Mouse (Mus musculus): ENCODE measurements around the gene Cldn16. TPM values are rescaled to one million over a fixed set of nuclear protein-coding genes. Genes with fewer than 3 reads are reported as not detected.
"Not testable (repeated sequence)": the region's sequence is repeated elsewhere in the genome, so short reads cannot be mapped to it uniquely, and the experiment has no call there.

The Cldn16 gene
- polyA plus RNA-seq, 1 experiment from 2014 or later: not detected

DNA sequence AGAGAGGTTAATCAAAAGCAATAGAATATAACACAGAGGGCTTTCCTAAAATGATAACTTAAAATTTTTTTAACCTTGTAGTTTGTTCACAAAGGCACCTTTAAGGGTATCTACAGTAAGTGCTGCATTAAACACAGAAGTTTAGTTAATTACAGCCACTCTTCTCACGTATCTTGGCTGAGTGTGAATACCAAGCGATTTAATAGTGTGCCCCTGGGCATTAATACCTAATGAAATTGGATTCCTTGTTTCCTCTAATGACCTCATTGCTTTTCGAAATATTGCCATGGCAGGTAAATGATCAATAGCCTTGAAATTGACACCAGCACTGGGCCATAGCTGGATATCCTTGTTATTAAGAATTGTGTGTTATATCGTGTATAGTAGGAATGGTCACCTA lies 8.3 kb downstream of the Cldn16 start:
- ChIA-PET CTCF (interaction anchor here (1.0 kb wide), 1 partner anchor 48 kb away, joined by 3 read pairs; no protein-coding TSS in a partner anchor), POLR2A (no interaction called here)
- DNase-seq (ENCODE audit: low read depth, low spot score) (no peak), ATAC-seq (no peak)
- no peaks in the 10 kb centered on the region for H3K27me3 ChIP-seq
- in situ Hi-C loops (cut with MboI; ENCODE audit: low pct_unique_long_range_greater_than_20kb): no loop called here
- TF ChIP-seq CTCF (IDR thresholded peaks at IDR 0.05): no peak

DNA sequence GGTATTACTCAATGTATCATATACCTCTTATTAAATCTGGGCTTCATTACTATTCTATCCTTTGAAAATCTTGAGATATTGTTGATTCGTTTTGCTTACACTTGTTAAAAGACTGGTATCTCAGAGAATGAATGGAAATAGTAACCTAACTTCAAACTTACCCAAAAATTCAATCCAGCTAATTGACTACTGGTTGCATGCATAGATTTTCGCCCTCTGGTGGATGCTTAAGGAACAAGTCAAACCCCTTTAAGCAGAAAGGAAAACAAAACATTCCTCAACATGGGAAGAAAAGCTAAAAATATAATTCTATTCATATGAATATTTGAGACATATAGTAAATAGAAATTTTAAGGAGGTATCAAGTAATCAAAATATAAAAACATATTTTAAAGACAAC lies 32.8 kb downstream of the Cldn16 start:
- ATAC-seq (no peak), DNase-seq (ENCODE audit: low read depth, low spot score) (no peak)
- ChIA-PET POLR2A (no interaction called here), CTCF (interaction anchor here (0.6 to 1.1 kb wide), 4 partner anchors 9 to 244 kb away, joined by 3 to 4 read pairs (median 3); no protein-coding TSS in a partner anchor)
- peak; percentile 50 for TF ChIP-seq CTCF (IDR thresholded peaks at IDR 0.05)
- H3K27me3 ChIP-seq: peaks cover 5% of the 10 kb centered on the region
- in situ Hi-C loops (cut with MboI; ENCODE audit: low pct_unique_long_range_greater_than_20kb): no loop called here

DNA sequence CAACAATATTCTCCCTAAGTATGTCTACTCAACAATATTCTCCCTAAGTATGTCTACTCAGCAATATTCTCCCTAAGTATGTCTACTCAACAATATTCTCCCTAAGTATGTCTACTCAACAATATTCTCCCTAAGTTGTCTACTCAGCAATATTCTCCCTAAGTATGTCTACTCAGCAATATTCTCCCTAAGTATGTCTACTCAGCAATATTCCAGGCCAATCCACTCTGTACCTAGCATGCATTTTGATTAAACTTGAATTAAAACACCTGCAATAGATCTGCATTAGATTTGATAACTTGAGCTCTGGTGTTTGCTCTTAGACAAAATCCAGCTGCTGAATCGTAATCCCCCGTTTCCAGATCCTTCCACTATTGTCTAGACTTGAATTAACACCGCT lies 36.8 kb downstream of the Cldn16 start:
- DNase-seq (ENCODE audit: low read depth, low spot score); ATAC-seq; POLR2A ChIA-PET; CTCF ChIA-PET; H3K27me3 ChIP-seq: not testable (repeated sequence)
- in situ Hi-C loops (cut with MboI; ENCODE audit: low pct_unique_long_range_greater_than_20kb): loop anchor here (5.0 to 25.0 kb wide), 2 partner anchors 262 to 638 kb away; no protein-coding TSS in a partner anchor

DNA sequence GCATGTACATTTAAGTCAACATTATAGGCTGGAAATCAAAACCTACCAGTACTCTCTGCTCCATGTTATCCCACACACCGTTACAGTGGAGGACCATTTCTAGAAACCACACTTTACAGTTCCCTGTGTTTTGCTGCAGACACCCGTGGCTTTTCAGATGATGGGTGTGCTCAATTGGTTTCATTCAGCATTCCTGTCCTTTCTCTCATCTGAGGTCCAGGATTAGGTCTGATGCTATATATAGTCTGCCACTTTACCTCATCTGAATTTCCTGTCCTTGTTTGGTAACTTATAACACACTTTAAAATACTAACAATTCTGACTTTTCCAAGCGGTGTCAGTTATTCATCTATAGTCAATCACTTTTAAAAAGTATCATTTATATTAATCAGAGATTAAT lies 37.8 kb downstream of the Cldn16 start:
- DNase-seq (ENCODE audit: low read depth, low spot score) (no peak), ATAC-seq (no peak)
- no peak for TF ChIP-seq CTCF (IDR thresholded peaks at IDR 0.05)
- in situ Hi-C loops (cut with MboI; ENCODE audit: low pct_unique_long_range_greater_than_20kb): loop anchor here (5.0 to 25.0 kb wide), 2 partner anchors 263 to 637 kb away; no protein-coding TSS in a partner anchor
- CTCF ChIA-PET: no interaction called here
- no peaks in the 10 kb centered on the region for H3K27me3 ChIP-seq
- POLR2A ChIA-PET: no interaction called here

DNA sequence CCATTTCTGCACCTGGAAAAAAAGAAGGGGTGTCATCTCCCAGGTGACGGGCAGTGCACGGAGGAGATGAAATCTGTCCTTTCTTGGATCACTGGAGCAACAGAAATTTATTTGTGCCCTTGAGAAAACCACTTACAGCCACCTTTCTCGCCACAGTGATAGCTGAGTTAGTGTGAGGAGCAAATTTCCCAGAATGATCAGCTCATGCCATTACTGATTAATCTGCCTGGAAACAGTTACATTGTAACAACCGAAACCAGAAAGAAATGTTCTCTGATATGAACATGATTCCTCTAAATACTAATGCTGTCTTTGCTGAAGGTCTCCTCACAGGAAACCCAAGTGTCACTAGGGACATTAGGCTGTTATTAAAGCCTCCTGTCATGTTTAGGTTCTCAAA lies 42.0 kb downstream of the Cldn16 start:
- no peak for ATAC-seq
- POLR2A ChIA-PET: no interaction called here
- TF ChIP-seq CTCF (IDR thresholded peaks at IDR 0.05): no peak
- in situ Hi-C loops (cut with MboI; ENCODE audit: low pct_unique_long_range_greater_than_20kb): loop anchor here (5.0 to 25.0 kb wide), 2 partner anchors 268 to 632 kb away; no protein-coding TSS in a partner anchor
- no peak for DNase-seq (ENCODE audit: low read depth, low spot score)
- H3K27me3 ChIP-seq: no peaks in the 10 kb centered on the region
- CTCF ChIA-PET: interaction anchor here (0.7 kb wide), 1 partner anchor 9 kb away, joined by 3 read pairs; no protein-coding TSS in a partner anchor

DNA sequence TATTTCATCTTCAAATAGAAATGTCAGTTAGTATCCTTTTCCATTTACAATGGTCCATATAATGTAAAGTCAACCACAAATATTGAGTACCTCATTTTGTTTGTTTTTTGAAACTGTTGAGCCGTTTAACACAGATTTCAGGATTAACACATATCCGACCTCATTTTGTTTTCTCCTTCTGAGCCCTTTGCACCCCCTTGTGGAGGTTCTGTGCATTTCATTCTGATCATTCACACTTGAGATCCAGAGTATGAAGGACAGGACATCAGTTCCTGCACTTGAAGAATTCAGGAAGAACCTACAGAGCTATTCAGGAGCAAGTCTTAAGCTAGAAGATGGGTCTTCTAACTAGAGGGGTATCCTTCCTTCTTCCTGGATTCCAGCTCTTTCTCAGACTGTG lies 56.7 kb downstream of the Cldn16 start:
- ChIA-PET CTCF (interaction anchor here (0.6 to 2.4 kb wide), 17 partner anchors 8 to 288 kb away, joined by 3 to 13 read pairs (median 3); no protein-coding TSS in a partner anchor), POLR2A (interaction anchor here (0.5 to 0.6 kb wide), 2 partner anchors 27 to 592 kb away, joined by 3 to 4 read pairs; no protein-coding TSS in a partner anchor)
- H3K27me3 ChIP-seq: peaks cover 11% of the 10 kb centered on the region
- DNase-seq (ENCODE audit: low read depth, low spot score): no peak
- TF ChIP-seq CTCF (IDR thresholded peaks at IDR 0.05): peak; percentile 75
- no peak for ATAC-seq
- in situ Hi-C loops (cut with MboI; ENCODE audit: low pct_unique_long_range_greater_than_20kb): loop anchor here (25.0 kb wide), 1 partner anchor 618 kb away; no protein-coding TSS in a partner anchor

DNA sequence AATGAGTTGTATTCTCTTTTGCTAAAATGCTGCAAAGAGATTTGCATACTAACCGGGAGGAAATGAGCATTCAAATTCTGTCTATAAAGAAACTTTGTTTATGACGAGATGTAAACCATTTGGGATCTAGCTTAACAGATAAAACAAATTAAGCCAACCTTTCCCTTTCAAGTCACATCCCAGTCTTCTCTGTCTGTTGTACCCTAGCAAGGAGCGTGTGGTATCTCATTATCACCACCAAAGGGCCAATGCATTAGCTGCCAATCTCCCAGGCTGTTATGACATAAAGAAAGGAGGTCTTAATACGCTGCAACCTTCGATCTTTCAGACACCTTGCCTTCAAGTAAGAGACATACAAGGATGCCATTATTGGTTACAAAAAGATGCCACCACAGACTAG lies 62.9 kb downstream of the Cldn16 start:
- no peak for TF ChIP-seq CTCF (IDR thresholded peaks at IDR 0.05)
- CTCF ChIA-PET: no interaction called here
- POLR2A ChIA-PET: no interaction called here
- H3K27me3 ChIP-seq: peaks cover 11% of the 10 kb centered on the region
- DNase-seq (ENCODE audit: low read depth, low spot score) (no peak), ATAC-seq (no peak)
- in situ Hi-C loops (cut with MboI; ENCODE audit: low pct_unique_long_range_greater_than_20kb): loop anchor here (10.0 kb wide), 2 partner anchors 249 to 561 kb away; no protein-coding TSS in a partner anchor

DNA sequence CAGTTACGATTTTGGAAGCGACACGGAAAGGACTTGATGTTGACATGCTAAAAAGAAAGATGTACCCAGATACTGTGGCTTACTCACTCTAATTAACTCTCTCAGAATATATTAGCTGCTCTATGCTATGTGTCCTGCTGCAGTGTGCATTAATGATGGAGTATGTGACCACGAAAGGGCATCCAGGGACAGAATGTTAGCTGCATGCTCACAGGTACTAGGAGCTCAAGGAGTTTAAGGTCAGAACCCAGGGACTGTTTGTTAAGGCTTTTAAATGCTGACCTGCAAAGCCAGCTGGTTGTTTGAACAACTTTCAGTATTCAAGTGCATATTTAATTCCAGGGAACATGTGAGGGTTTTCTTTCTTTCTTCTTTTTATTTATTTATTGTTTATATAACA lies 63.7 kb downstream of the Cldn16 start, which contains the start of gene Tmem207:
Gene Tmem207, minus strand, starts transcription at position 101 of the 400 bp plus-strand sequence.
- CTCF ChIA-PET: no interaction called here

DNA sequence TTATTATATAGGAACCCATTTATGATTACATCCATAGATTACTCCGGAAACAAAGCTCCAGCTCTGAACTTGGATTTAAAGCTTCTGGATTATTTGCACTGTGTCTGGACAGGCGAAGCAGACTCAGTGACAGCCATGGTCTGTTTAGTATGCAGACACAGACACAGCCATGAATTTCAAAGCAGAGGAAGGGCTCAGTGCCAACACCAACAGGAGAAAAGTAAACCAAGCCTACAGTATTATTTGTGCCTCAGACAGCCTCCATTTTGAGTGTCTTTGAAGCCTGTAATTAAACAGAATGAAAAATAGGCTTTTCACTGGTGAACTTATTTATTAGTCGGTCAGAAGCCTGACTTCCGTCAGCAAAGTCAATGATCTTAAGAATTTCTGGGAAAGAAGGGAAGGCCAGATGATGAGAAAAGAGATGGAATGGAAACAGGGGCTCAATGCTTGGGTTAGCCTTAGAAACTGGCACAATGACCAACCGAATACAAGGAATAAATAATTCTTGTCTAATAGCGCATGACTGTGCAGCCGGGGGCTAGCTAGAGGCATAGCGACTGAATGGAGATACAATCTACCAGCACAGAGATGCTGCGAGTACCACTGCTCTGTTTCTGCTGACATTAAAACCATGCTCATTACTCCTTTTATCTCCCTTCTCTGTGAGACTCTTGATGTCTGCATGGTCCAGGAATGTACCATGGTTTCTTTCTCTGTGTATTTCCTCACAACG lies 65.2 kb downstream of the Cldn16 start:
- no peak for TF ChIP-seq CTCF (IDR thresholded peaks at IDR 0.05)
- peaks cover 5% of the 10 kb centered on the region for H3K27me3 ChIP-seq
- POLR2A ChIA-PET: interaction anchor here (0.7 kb wide), 1 partner anchor 561 kb away, joined by 3 read pairs; no protein-coding TSS in a partner anchor
- CTCF ChIA-PET: interaction anchor here (0.9 to 2.2 kb wide), 3 partner anchors 8 to 249 kb away, joined by 3 to 13 read pairs (median 3); no protein-coding TSS in a partner anchor
- DNase-seq (ENCODE audit: low read depth, low spot score) (no peak), ATAC-seq (no peak)
- in situ Hi-C loops (cut with MboI; ENCODE audit: low pct_unique_long_range_greater_than_20kb): loop anchor here (10.0 kb wide), 2 partner anchors 247 to 563 kb away; no protein-coding TSS in a partner anchor

More for the DNA sequence above, 63.7 kb downstream of the Cldn16 start, which contains the start of gene Tmem207:
- peaks cover 11% of the 10 kb centered on the region for H3K27me3 ChIP-seq
- TF ChIP-seq CTCF (IDR thresholded peaks at IDR 0.05): no peak
- DNase-seq (ENCODE audit: low read depth, low spot score) (no peak), ATAC-seq (no peak)
- POLR2A ChIA-PET: interaction anchor here (0.8 kb wide), 1 partner anchor 12 kb away, joined by 3 read pairs; no protein-coding TSS in a partner anchor
- in situ Hi-C loops (cut with MboI; ENCODE audit: low pct_unique_long_range_greater_than_20kb): loop anchor here (10.0 kb wide), 2 partner anchors 248 to 562 kb away; no protein-coding TSS in a partner anchor

DNA sequence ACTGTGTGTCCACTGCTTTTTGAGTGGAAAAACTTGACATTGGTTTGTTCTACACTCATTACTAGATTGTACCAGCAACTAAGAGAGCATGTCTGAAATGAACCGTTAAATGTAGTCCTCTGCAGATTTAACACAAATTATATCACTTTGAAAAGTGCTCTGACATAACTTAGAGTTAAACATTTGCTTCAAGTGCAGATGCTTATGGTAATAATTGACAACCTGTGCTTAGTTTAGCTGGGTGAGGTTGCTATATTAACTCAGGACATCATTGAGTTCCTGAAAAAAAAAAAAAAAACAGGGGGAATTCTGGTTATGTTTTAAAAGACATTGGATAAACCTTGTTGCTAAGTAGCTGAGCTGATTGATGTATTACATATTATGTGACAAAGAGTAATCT lies 67.5 kb downstream of the Cldn16 start:
- no peak for TF ChIP-seq CTCF (IDR thresholded peaks at IDR 0.05)
- DNase-seq (ENCODE audit: low read depth, low spot score): peak; percentile 15
- in situ Hi-C loops (cut with MboI; ENCODE audit: low pct_unique_long_range_greater_than_20kb): no loop called here
- ATAC-seq: no peak
- POLR2A ChIA-PET: interaction anchor here (1.2 kb wide), 1 partner anchor 291 kb away, joined by 3 read pairs; no protein-coding TSS in a partner anchor
- CTCF ChIA-PET: interaction anchor here (0.9 kb wide), 1 partner anchor 11 kb away, joined by 3 read pairs; no protein-coding TSS in a partner anchor
- no peaks in the 10 kb centered on the region for H3K27me3 ChIP-seq

DNA sequence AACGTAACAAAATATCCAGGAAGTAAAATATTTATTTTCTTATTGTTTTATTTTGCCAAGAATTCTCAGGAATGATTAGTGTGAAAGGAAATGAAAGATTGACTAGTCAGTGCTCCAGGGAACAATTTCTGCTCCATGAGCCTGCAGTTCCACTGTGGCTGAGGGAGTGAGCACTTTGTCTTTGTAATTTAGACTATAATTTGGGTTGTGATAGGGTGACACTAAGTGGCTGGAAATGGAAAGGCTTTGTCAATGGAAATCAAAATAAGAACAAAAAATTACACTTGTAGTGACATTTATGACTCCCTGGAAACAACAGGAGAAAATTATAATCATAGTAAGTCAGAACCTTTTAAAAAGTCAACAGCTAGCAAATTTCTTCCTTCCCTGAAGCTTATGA lies 69.4 kb downstream of the Cldn16 start:
- CTCF ChIA-PET: no interaction called here
- no peak for DNase-seq (ENCODE audit: low read depth, low spot score)
- no peak for TF ChIP-seq CTCF (IDR thresholded peaks at IDR 0.05)
- POLR2A ChIA-PET: no interaction called here
- in situ Hi-C loops (cut with MboI; ENCODE audit: low pct_unique_long_range_greater_than_20kb): no loop called here
- no peak for ATAC-seq
- H3K27me3 ChIP-seq: no peaks in the 10 kb centered on the region

Other genes starting within 250 kb of the Cldn16 start
- 8.3 TPM for gene Cldn1, start 91.3 kb upstream of the Cldn16 start, polyA plus RNA-seq (2021)
- not detected for gene Tmem207, start 63.6 kb downstream of the Cldn16 start, polyA plus RNA-seq (2021)
- gene Il1rap, start 118.6 kb downstream of the Cldn16 start, polyA plus RNA-seq (2021): 14.3 TPM

Data from Patski (cell line).